Mouse (Mus musculus): ENCODE measurements around the gene Fgd6.

- TF ChIP-seq CTCF (IDR thresholded peaks at IDR 0.05; ENCODE audit: extremely low read depth, insufficient read length, insufficient replicate concordance, low read depth, low read length) (no peak), POLR2A (IDR thresholded peaks at IDR 0.05; ENCODE audit: low read depth, low read length) (no peak)
Observed at GRCm38 (mm10) chr10:94105498-94105897, 69.7 kb downstream of the Fgd6 start.
